Mouse (Mus musculus) embryonic facial prominence, embryonic 12.5 days (tissue): ENCODE measurements around the gene Rec114. TPM values are rescaled to one million over a fixed set of nuclear protein-coding genes. Genes with fewer than 3 reads are reported as not detected.

Source experiments
- ATAC-seq: fragments of 200-750 bp; cut with Nextera tagmentation; 2 replicates; pipeline ENCODE4 v1.8.0; 2017; ENCODE audit not compliant: insufficient number of reproducible peaks, insufficient read depth, low FRiP score, low TSS enrichment
- H3K27ac ChIP-seq: fragments of 300-500 bp; sonication (generic); 2 replicates; pipeline ENCODE4 v1.5.1; 2016; ENCODE audit warnings: mild to moderate bottlenecking
- H3K27me3 ChIP-seq: fragments of 300-500 bp; sonication (generic); 2 replicates; pipeline ENCODE4 v1.6.1; 2016; ENCODE audit warnings: mild to moderate bottlenecking, moderate library complexity
- H3K36me3 ChIP-seq: fragments of 300-500 bp; sonication (generic); 2 replicates; pipeline ENCODE4 v1.6.1; 2016; ENCODE audit warnings: mild to moderate bottlenecking
- H3K4me1 ChIP-seq: fragments of 300-500 bp; sonication (generic); 2 replicates; pipeline ENCODE4 v1.6.1; 2016
- H3K4me2 ChIP-seq: fragments of 300-500 bp; sonication (generic); replicated peaks from 2 replicates; pipeline ENCODE4 v1.6.1; 2016; ENCODE audit warnings: mild to moderate bottlenecking, moderate library complexity
- H3K4me3 ChIP-seq: fragments of 300-500 bp; sonication (generic); 2 replicates; pipeline ENCODE4 v1.5.1; 2016; ENCODE audit warnings: mild to moderate bottlenecking
- H3K9ac ChIP-seq: fragments of 300-500 bp; sonication (generic); 2 replicates; pipeline ENCODE4 v1.6.1; 2016; ENCODE audit warnings: mild to moderate bottlenecking, moderate library complexity
- H3K9me3 ChIP-seq: fragments of 300-500 bp; sonication (generic); 2 replicates; pipeline ENCODE4 v1.6.1; 2016; ENCODE audit warnings: mild to moderate bottlenecking, moderate library complexity
- WGBS: fragments of 180-500 bp; shearing (Covaris S2); methylation state at CpG from one replicate; pipeline ENCODE4 v1.1.7; 2016; 5-methylcytosine and 5-hydroxymethylcytosine counted together
- polyA plus RNA-seq: library from polyadenylated mRNA; unstranded; fragments of >200 nt; fragmentation: Nextera tagmentation; extraction: Ambion mirVana; gene quantifications from 2 replicates; pipeline ENCODE4 v1.2.1, GENCODE M21; 2016

Gene Rec114
- polyA plus RNA-seq, 1 experiment from 2014 or later: 2.1 TPM

DNA sequence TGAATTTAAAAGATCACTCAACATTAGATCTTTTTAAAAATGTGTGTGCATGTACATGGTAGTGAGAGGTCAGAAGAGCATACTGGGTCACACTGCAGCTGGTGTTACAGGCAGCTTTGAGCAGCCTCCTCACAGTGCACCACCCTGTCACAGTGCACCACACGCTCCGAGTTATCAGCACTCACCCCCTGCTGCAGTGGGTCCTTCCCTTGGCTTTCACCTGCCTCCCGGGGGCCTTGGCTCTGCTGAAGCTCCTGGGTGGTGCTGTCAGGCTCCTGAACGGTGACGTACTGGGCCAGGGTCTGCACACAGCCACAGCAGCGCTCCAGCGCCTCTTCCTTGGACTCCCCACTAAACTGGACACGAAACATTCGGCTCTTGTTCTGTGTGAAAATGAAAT, 83.8 kb downstream of the Rec114 start:
- Histone ChIP-seq H3K9ac (no peak overlapping the region), H3K27me3 (no peaks in the 10 kb centered on the region), H3K4me1 (no peaks in the 10 kb centered on the region), H3K4me3 (no peak overlapping the region), H3K36me3 (peaks cover 18% of the 10 kb centered on the region), H3K9me3 (no peaks in the 10 kb centered on the region), H3K27ac (no peak overlapping the region), H3K4me2 (no peak overlapping the region)
- 84% methylated on average over 9 of the region's 9 CpGs for WGBS
- no peak for ATAC-seq

DNA sequence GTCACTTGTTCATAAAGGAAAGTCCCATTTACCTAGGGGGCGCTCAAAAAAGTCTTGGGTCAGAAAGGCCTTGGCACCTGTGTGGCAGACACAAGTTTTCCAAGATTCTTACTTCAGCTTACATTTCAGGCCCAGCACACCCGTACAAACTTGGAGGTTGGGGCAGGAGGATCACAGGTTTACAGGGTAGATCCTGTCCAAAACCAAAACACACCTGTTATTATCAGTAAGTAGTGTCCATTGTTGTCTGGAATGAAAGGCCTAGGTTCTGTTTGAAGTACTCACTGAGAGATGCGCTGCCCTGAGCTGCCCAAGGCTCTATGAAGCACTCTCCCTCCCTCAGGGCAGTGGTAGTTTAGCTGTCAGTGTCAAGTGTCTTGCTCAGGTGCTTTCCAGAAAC, 84.4 kb downstream of the Rec114 start:
- no peak overlapping the region for H3K27ac ChIP-seq
- no peaks in the 10 kb centered on the region for H3K27me3 ChIP-seq
- no peak overlapping the region for H3K9ac ChIP-seq
- H3K4me2 ChIP-seq: no peak overlapping the region
- peaks cover 18% of the 10 kb centered on the region for H3K36me3 ChIP-seq
- H3K4me3 ChIP-seq: no peak overlapping the region
- H3K9me3 ChIP-seq: no peaks in the 10 kb centered on the region
- ATAC-seq: no peak
- no peaks in the 10 kb centered on the region for H3K4me1 ChIP-seq
- WGBS: 72% methylated on average over 3 of the region's 3 CpGs

DNA sequence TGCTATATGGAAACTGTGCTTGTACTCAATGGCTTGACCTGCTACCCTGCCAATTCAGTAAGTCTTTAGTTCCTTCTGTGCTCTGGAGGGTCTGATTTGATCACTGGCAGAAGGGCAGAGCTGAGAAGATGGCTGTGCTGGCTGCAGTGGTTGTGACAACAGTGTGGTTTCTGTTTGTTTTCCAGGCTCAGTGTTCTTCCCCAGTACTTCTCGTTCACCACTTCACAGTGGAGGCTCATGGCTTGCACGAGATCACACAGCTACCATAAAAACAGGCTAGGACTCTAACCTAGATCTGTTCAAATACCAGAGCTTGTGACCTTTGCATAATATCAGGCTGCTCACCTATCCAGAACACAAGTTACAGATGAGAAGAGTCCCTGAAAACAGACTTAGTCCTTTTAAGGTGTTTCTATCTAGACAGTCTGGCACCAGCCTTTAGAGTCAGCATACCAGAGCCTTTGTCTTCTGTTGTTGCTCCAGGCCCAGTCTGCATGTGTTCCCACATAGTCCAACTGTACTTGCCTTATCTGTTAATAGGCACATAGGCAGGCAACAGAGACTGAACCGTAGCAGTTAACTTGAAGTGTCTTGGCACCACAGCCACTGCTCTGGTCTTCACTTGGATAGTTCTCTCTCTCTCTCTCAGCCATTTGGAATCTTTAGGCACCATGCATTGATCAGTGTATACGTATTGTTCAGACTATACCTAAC, 85.0 kb downstream of the Rec114 start:
- Histone ChIP-seq H3K27ac (no peak overlapping the region), H3K9ac (no peak overlapping the region), H3K27me3 (no peaks in the 10 kb centered on the region), H3K4me1 (no peaks in the 10 kb centered on the region), H3K4me3 (no peak overlapping the region), H3K36me3 (peaks cover 18% of the 10 kb centered on the region), H3K9me3 (no peaks in the 10 kb centered on the region), H3K4me2 (no peak overlapping the region)
- no peak for ATAC-seq
- 81% methylated on average over 4 of the region's 4 CpGs for WGBS

DNA sequence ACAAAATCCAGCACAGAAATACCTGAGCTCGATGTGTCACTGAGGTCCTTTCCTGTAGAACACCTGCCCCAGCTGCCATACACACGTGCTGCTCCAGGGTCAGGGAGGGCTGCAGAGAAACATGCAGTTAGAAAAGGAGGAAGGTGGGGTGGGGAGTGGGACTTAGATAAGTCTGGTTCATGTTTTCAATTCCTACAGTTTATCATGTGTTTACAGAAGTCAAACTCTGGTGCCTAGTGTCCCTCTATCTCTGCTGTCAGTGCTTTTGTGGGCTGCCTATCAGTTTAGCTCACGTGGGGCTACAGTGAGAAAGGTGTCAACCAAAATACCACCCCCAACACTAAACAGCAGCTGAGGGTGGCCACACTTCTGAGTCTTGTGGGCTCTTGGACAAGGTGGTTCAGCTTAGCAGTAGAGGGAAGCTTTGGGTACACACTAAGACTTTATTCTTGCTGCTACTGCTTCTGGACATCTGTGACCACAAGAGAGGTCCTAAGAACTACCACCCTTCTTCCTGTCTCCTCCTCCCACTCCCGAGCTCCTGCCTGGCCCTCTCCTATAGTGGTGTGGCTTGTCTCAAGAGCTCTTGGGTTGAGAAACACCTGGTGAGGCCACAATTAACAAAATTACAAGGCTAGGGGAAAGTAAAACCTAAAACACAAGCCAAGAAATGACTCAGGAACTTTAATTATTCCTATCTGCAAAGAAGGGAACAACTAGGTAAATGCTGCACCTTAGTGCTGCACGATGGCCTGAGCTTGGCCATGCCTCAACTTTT, 85.8 kb downstream of the Rec114 start:
- Histone ChIP-seq H3K4me1 (no peaks in the 10 kb centered on the region), H3K27me3 (no peaks in the 10 kb centered on the region), H3K27ac (no peak overlapping the region), H3K4me2 (no peak overlapping the region), H3K9me3 (no peaks in the 10 kb centered on the region), H3K36me3 (peaks cover 18% of the 10 kb centered on the region), H3K4me3 (no peak overlapping the region), H3K9ac (no peak overlapping the region)
- 79% methylated on average over 5 of the region's 5 CpGs for WGBS
- ATAC-seq: no peak

DNA sequence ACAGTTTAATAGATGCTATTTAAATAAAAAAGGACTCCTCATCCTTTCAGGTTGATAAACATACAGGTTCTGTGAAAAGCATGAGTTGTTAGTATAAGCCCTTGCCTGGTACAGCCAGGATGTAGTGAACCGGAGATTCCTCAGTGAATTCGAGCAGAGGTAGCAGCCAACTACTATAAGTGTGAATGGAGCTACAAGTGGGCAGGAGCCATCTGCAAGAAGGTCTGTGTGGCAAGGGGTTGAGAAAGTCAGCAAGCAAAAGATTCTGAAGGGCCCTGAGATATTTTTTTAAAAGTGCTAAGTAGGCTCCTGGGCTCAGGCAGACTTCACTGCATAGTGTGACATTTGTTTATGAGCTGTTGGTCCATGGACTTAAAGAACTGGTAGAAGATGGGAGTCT, 86.9 kb downstream of the Rec114 start:
- Histone ChIP-seq H3K4me3 (no peak overlapping the region), H3K27me3 (no peaks in the 10 kb centered on the region), H3K27ac (no peak overlapping the region), H3K9ac (no peak overlapping the region), H3K4me2 (no peak overlapping the region), H3K4me1 (no peaks in the 10 kb centered on the region), H3K36me3 (peaks cover 10% of the 10 kb centered on the region; the same call in 1 of the 2 replicates), H3K9me3 (no peaks in the 10 kb centered on the region)
- no peak for ATAC-seq
- 96% methylated on average over 2 of the region's 2 CpGs for WGBS

DNA sequence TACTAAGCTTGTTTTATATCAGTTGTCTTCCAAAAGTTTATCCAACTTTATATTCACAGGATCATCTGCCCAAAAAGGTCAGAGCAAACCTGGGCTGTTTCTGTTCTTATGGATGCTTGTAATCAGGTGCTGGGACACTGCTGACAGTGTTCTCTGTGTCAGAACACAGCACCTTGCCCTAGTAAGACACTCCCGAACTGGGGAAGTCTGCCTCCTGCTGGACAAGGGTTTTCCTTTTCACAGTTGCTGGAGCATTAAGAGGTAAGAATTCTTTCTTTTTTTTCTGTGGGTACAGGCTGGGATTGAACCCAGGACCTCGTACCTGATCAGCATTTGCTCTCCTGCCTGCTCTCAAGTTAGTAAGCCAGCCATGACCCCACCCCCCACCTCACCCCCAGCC, 87.4 kb downstream of the Rec114 start:
- Histone ChIP-seq H3K4me3 (no peak overlapping the region), H3K9ac (no peak overlapping the region), H3K36me3 (0 out of 2 replicates have a peak, but pooled peaks cover 7% of the 10 kb centered on the region), H3K4me1 (no peaks in the 10 kb centered on the region), H3K27ac (no peak overlapping the region), H3K4me2 (no peak overlapping the region), H3K9me3 (no peaks in the 10 kb centered on the region), H3K27me3 (no peaks in the 10 kb centered on the region)
- ATAC-seq: no peak
- WGBS: 64% methylated on average over 2 of the region's 2 CpGs

DNA sequence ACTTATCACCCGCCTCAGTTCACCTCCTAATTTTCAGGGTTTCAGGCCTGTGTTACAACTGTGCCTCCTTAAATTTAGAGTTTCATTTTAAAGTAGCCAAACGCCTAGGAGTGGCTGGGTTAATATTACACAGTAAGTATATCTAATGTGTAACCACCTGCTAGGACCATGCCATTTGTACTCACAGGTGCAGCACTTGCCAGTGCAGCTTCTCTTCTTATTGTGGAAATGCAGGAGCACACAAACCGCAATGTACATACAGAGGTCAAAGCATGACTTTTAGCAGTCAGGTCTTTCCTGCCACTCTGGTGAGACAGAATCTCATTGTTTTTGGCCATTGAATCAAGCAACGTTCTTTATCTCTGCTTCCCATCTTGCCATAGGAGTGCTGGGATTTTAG, 89.3 kb downstream of the Rec114 start:
- no peak for ATAC-seq
- Histone ChIP-seq H3K36me3 (0 out of 2 replicates have a peak, but pooled peaks cover 4% of the 10 kb centered on the region), H3K4me2 (no peak overlapping the region), H3K4me1 (no peaks in the 10 kb centered on the region), H3K9ac (no peak overlapping the region), H3K9me3 (no peaks in the 10 kb centered on the region), H3K27ac (no peak overlapping the region), H3K27me3 (no peaks in the 10 kb centered on the region), H3K4me3 (no peak overlapping the region)
- WGBS: 74% methylated on average over 4 of the region's 4 CpGs

DNA sequence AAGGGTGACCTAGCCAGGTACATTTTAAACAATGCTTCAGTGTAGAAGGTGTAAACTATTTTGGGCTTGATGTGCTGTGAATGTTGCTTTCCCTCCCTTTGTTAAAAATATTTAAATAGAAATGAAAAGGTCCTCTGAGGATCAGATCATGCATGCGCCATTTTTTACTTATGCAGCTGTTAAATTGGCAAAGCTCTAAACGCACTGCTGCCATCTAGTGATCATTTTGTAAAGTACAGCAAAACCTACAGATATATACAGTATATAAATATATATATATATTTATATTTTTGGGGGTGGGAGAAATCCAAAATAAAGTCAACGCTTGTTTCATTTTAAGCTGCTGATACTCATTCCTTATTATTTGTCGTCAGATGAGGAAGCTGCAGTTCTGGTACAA, 91.8 kb downstream of the Rec114 start:
- H3K4me1 ChIP-seq: no peaks in the 10 kb centered on the region
- H3K9me3 ChIP-seq: no peaks in the 10 kb centered on the region
- H3K4me2 ChIP-seq: no peak overlapping the region
- no peaks in the 10 kb centered on the region for H3K27me3 ChIP-seq
- ATAC-seq: no peak
- no peak overlapping the region for H3K27ac ChIP-seq
- WGBS: 61% methylated on average over 4 of the region's 4 CpGs
- no peak overlapping the region for H3K4me3 ChIP-seq
- 0 out of 2 replicates have a peak, but pooled peaks cover 4% of the 10 kb centered on the region for H3K36me3 ChIP-seq
- no peak overlapping the region for H3K9ac ChIP-seq

DNA sequence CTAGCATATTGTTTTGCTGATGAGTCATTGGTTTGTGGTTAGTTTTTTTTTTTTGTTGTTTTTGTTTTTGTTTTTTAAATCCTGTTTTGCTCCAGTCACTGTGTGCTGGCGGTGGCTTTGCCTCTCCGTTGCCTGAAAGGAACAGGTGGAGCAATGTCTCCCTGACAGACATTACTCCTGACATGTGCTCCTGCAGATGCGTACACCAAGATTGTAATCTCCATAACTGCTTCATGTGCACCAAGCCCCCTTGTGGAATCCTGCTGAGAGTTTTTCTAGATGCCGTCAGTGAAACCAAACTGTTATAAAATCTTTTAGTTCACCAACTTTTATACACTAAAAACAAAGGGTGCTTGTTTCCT, 94.5 kb downstream of the Rec114 start:
- H3K4me3 ChIP-seq: no peak overlapping the region
- H3K4me2 ChIP-seq: no peak overlapping the region
- no peak overlapping the region for H3K27ac ChIP-seq
- H3K4me1 ChIP-seq: no peaks in the 10 kb centered on the region
- no peak overlapping the region for H3K9ac ChIP-seq
- H3K9me3 ChIP-seq: no peaks in the 10 kb centered on the region
- H3K36me3 ChIP-seq: peaks cover under 1% of the 10 kb centered on the region; the same call in 1 of the 2 replicates
- 66% methylated on average over 4 of the region's 4 CpGs for WGBS
- no peaks in the 10 kb centered on the region for H3K27me3 ChIP-seq
- ATAC-seq: no peak

DNA sequence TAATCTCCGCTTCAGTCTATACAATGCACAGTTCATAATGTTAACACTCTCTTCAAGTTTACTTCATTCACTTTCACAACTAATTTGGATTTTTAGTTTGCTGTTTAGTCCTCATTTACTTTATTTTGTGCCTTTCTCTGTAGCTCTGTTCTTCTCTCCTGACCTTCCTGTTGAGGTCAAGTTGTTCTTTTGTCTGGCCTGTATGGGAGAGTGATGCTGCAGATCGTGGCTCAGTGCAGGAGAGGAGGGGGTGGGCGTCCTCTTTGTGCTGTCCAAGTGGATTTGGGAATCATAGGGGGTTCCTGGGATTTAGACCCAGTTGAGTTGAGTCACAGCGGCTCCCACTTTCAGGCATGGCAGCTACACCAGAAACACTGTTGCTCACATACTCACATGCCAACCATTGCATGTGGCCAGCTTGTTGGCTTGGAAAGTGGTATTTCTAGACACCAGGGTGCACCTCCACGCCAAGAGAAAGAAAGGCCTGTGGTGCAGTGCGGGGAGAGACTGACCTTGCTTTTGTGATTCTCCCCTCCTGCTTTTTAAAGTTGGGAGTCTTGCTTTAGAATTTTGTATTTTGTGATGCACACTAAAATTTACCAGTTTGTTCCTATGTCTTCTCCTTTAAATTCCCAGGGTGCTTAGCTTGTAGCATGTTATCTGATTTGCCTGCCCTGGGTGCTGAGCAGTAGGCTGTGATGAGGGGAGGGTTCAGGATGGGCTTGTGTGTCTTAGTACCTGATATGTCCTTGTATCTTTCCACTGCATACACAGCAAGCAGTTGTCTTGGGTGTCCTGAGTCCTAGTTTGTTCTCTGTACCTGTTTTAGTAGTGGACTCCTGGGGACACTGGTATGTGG, 95.1 kb downstream of the Rec114 start:
- H3K4me1 ChIP-seq: no peaks in the 10 kb centered on the region
- no peaks in the 10 kb centered on the region for H3K9me3 ChIP-seq
- 74% methylated on average over 6 of the region's 6 CpGs for WGBS
- H3K4me2 ChIP-seq: no peak overlapping the region
- H3K36me3 ChIP-seq: peaks cover 5% of the 10 kb centered on the region; the same call in 1 of the 2 replicates
- no peak overlapping the region for H3K9ac ChIP-seq
- ATAC-seq: no peak
- no peak overlapping the region for H3K4me3 ChIP-seq
- H3K27me3 ChIP-seq: no peaks in the 10 kb centered on the region
- no peak overlapping the region for H3K27ac ChIP-seq

DNA sequence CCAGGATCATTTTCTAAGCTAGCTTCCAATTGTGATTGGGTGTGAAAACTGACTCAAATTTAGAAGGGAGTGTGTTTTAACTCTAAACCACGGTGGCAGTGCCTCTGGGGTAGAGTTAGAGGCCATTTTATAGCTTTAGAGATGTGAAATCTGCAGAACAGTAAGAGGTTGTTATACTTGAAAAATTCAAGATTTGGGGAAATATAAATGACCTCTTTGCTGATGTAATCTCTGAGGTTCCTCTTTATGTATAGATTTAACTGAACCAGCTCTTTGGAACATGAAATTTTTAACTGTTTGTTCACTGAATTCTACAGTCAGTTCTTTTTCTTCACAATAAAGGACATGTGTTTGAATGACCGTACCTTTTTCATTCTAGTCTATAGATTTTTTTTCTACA, 113.3 kb downstream of the Rec114 start:
- H3K4me3 ChIP-seq: no peak overlapping the region
- no peaks in the 10 kb centered on the region for H3K4me1 ChIP-seq
- H3K4me2 ChIP-seq: no peak overlapping the region
- no peak for ATAC-seq
- no peak overlapping the region for H3K27ac ChIP-seq
- 80% methylated on average over 2 of the region's 2 CpGs for WGBS
- no peaks in the 10 kb centered on the region for H3K9me3 ChIP-seq
- H3K9ac ChIP-seq: no peak overlapping the region
- peaks cover 7% of the 10 kb centered on the region for H3K36me3 ChIP-seq
- no peaks in the 10 kb centered on the region for H3K27me3 ChIP-seq
